Mouse (Mus musculus): ENCODE measurements at regions not wholly inside any gene's neighbourhood (a gene's known extent, or its start where the extent isn't known, plus 50 kb on each side); places are given as distances from the start of the nearest gene placed in this dataset.
A peak's percentile ranks its signal among the peaks of the same experiment; 100 is the strongest.

DNA sequence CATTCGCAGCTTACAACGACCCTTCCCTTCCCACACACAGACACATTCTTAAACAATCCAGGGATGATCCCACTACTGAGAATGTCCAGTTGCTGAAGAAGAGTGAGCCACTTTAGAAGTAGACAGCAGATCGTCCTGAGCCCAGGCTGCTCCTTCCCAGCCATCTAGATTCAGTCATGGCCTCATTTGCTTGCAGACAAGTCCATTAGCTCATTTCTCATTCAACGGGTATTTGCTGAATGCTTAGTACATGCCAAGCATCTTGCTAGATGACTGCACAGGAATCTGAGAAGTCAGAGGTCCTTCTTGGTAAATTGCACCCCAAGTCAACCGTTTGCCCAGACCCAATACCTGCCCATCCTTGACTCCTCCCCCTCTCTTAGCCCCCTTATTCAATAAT, 57.8 kb downstream of the Ier5 start:
- no peak for DNase-seq (ENCODE audit: low spot score)
- intact Hi-C loops (cut with DNase I) = no loop called here

DNA sequence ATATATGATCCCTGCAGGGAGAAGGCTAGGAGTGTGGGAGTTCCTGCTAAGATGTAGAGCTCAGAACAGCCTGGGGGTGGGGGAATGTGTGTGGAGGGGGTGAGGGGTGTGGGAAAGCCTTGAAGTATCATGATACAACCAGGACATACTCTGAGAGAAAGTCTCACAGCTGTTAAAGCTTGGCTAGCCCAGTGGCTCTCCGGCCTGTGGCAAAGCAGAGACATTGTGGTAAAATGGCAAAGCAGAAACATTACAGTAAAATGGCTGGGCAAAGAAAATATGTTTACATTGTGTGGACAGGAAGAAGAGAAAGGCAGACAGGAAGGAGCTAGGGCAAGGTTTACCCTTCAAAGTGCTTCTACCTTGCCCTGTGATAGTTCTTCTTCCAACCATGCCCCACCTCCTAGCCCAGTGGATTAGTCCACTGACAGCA, 58.5 kb downstream of the Ier5 start:
- no peak for DNase-seq (ENCODE audit: low spot score)
- intact Hi-C loops (cut with DNase I) = no loop called here

DNA sequence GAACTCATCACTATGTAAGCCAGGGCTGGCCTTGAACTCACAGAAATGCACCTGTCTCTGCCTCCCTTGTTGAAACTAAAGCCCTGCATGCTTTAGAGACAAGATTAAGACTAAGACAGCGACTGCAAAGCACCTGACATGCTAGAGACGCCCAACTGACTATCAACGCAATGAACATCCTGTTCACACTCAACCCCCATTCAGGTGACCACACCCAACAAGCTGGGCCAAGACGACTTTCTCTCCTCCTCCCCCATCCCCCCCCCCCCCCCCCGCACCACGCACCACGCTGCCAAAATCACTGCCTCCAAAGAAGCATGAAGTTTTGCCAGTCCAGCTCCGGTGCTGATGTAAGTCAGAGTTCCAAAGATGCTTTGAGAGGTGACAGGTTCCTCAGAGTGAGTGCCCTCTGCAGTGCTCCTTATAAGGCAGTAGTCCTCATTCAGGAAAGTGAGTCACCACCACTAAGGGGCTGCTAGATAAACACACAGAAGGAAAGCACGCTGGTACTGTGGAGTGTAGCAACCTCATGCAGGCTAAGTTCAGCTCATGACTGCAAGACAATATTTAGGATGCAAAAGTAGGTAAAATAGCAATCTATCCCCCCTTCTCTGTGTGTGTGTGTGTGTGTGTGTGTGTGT, 59.2 kb downstream of the Ier5 start:
- intact Hi-C loops (cut with DNase I) = no loop called here
- DNase-seq (ENCODE audit: low spot score) = no peak

DNA sequence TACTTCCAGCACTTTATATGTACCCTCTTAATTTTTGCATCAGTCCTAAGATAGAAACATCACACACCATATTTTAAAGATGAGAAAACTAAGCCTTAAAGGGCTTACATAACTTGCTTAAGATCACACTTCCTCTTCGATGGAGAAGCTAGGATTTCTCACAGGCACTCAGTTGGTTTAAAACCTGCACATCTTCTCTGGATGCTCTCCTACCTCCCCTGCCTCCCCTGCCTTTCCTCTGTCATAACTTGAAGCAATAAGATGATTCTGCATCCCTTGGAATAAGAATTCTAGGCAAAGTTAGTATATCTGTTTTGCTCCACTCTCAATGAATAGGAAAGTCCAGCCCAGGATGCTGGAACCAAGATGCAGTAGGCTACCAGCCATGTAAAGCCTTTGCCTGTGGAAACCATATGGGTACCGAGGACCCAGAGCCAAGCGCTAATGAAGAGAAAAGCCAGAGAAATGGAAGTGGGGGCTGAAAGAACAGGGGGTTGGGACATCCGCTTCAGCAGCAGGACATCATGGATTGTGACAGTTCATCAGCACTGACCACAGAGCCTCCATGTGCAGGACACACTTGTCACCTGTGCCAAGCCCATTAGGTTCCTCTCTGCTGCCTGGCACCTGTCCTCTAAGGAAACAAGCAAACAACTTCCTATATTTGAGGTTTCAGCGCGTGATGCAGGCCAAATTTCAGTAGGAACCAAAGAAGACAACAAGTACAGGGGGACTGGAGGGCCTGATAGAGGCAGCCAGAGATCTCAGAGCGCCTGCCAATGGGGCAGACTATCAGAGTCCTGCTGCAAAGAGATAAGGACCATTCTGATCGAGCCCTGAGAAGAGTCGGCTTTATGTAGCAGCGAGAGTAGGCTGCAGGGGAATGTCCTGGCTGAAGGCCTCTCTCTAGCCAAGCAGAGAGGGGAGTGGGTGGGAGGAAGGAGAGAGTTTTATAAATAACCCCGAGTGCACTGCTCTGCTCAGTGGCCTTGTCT, 60.5 kb downstream of the Ier5 start:
- intact Hi-C loops (cut with DNase I) = loop anchor here (10.0 kb wide), 1 partner anchor 496 kb away; no protein-coding TSS in a partner anchor
- DNase-seq (ENCODE audit: low spot score) = no peak

DNA sequence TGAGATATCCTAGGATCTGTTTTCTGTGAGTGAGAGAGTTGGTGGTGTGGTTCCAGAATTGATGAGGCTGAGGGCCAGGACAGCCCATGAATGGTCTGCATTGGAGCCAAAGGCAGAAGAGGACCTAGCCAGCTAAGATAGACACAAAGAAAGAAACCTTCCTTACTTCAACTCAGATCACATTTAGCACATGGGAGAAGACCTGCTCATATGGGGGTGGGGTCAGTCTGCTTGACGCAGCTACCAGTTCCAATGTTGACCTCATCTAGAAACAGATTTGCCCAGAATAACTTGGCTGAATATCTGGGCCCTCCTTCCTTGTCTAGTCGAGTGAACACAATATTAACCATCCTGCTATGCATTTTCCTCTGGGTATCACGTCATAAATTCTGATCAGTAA, 62.0 kb downstream of the Ier5 start:
- DNase-seq (ENCODE audit: low spot score) = no peak
- intact Hi-C loops (cut with DNase I) = loop anchor here (10.0 kb wide), 1 partner anchor 497 kb away; no protein-coding TSS in a partner anchor

DNA sequence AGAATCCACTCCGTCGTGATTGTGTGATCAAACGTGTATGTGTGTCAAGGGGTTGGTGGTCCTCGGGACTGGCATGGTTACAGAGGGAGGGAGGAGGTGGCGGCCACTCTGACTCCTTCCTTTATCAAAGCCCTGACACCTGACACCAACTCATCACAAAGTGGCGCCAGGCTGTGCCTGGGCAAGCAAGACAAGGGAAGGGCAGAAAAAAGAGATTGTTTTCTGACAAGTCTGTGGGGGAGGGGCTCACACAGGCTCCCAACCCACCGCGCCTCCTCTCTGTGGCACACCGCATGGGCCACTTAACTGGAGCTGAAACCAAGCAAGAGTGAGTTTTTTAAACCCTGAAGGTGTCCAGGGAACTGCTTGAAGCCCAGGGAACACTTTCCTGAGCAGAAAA, 68.5 kb downstream of the Ier5 start:
- intact Hi-C loops (cut with DNase I) = loop anchor here (10.0 kb wide), 1 partner anchor 504 kb away; no protein-coding TSS in a partner anchor
- DNase-seq (ENCODE audit: low spot score) = no peak

DNA sequence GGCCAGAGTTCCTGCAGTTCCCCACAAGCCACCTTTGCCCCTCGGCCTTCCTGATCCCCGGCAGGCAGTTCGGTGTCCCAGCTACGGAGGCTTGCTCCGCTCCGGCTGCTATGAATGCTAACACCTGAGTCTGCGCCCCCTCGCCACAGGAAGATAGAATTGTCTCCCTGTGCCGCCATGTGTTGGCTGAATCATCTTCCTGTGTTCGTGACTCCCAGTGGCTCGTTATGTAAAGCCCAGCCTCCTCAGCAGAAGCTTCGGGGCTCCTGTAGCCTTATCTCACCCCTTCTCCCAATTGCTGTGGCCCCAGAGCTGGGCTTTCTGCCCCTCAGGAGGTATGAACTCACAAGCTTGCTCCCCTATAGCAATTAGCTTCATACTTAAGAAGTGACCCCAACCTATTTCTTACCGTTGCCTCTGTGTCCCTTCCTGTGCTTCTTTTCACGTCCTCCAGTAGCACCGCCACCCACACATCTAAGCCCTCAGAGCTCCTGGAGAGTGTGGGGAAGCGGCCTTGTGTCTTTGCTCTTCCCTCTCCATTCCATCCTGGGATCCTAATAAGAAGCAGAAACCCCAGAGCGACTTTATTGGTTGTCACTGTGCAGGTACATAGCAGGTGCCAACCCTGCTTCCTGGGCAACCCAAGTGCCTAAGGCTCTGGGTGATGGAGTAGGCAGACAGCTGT, 70.1 kb downstream of the Ier5 start:
- no peak for DNase-seq (ENCODE audit: low spot score)
- intact Hi-C loops (cut with DNase I) = no loop called here

DNA sequence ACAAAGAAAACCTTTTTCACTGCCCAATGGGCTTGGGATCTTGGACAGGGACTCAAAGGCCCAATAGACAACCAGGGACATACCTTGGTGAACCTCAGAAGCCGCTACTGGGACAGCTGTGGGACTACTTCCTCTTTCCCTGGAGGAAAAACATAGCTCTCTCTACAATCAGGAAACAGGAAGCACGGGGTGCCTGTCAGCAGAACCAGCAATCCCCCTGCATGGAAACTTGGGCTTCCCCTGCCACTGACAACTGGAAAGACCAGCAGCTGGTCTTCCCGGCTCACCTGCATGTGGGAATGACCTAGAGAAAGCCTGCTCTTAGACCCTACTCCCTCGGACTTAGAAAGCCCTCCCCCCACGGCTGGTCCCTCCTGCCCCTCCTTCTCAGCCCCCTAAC, 70.7 kb downstream of the Ier5 start:
- DNase-seq (ENCODE audit: low spot score) = no peak
- intact Hi-C loops (cut with DNase I) = no loop called here

DNA sequence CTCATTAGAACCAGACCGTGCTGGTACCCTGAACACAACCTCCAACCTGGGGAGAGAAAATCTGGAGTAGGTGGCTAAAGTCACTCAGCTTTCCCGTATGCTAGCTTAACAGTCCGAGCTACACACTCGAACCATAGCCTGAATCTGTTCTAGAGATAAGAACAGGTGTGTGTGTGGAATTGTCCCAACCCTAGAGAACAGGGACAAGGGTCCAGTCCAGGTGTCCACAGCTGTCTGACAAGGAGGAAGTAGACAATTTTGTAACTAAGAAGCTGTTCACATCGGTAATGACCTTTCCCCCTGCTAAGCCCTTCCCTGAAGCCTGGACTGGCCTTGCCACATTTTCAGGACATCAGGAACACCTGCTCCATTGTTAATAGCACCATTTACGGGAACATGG, 71.3 kb downstream of the Ier5 start:
- intact Hi-C loops (cut with DNase I) = no loop called here
- DNase-seq (ENCODE audit: low spot score) = no peak

DNA sequence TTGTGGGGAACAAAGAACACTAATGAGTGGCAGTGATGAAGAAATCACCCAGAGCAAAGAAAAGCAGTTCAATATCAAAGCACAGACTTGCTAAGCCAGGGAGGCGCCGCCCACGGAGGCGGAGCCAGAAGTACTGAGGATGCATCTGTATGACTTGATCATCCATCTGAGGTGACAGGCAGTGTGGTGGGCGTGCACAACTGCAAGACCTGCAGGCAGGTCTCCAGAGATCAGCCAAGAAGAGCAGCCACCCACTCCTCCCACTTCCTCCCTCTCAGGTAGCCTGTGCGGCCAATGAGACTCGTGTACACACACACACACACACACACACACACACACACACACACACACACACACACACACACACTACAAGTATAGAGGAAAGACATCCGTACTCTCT, 71.9 kb downstream of the Ier5 start:
- intact Hi-C loops (cut with DNase I) = no loop called here
- DNase-seq (ENCODE audit: low spot score) = no peak

DNA sequence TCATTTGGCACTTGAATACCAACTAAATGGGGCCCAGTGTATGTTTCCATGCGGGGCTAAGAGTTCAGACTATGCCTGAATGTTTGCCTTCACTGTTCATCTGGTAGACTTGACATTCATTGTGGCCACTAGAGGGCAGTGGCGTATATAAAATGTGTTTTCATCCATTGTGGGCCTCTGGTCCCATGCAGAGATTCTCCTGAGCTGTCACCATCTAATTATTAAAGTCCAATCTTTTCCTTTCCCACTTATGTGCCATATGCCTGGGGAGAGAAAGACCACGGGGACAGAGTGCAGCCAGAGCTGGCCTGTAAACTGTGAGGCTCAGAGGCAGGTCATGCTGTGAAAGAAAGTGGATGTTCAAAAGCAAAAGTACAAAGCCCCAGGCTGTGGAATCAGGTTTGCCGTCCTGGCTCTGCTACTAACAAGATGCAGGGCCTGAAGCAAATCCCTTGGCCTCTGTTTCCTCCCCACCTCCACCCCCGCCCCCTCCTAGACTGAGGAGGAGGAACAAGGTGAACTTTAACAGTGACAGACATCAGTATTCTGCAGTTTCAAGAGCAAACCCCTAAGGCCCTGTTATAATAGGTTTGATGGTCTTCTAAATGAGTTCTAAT, 73.5 kb downstream of the Ier5 start:
- no peak for DNase-seq (ENCODE audit: low spot score)
- intact Hi-C loops (cut with DNase I) = loop anchor here (1.0 kb wide), 2 partner anchors 192 to 255 kb away; no protein-coding TSS in a partner anchor

DNA sequence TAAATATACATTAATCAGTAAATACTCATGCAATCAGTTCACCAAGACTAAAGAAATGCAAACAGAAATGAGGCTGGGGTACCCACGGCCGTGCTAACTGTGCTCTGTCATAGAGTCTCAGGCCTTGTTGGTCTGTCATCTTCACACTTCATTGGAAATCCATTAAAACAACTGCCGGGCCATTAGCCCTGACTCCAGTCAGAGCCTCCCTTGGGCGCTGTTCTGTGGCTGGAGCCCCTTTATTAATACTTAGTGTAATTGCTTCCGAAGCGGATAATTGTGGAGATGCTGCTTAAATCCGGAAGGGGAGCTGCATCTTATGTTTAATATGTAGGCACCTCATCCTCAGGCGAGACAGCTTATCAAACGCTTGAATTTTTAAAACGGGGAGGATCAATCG, 76.1 kb downstream of the Ier5 start:
- DNase-seq (ENCODE audit: low spot score) = no peak
- intact Hi-C loops (cut with DNase I) = no loop called here

DNA sequence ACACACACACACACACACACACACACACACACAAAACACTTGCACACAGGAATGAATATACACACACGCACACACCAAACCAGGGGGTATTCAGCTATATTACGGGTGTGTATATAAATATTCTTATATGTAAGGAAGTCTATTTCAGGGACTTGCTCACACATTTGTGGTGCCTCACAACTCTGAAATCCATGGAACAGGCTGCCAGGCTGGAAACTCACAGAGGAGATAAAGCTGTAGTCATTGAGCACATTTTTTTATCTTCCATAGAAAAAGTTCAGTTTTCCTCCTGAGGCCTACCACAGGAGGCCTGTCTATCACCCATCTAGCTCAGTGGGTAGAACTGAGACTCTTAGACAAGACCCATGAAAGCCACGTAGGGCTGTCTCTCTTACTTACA, 83.8 kb downstream of the Ier5 start:
- intact Hi-C loops (cut with DNase I) = no loop called here
- DNase-seq (ENCODE audit: low spot score) = no peak

DNA sequence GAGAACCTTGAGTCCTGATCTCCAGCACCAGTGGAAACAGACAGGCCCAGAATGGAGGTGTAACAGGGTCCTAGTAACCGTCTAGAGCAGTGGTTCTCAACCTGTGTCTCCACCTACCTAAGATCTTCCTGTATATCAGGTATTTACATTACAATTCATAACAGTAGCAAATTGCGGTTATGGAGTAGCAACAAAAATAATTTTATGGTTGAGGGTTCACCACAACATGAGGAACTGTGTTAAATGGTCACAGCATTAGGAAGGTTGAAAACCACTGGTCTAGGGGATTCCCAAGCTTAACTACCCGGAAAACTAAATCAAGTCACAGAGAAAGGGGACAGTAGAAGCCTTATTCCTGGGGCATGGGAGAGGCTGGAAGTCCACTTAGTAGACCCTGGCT, 84.5 kb downstream of the Ier5 start:
- intact Hi-C loops (cut with DNase I) = no loop called here
- no peak for DNase-seq (ENCODE audit: low spot score)

DNA sequence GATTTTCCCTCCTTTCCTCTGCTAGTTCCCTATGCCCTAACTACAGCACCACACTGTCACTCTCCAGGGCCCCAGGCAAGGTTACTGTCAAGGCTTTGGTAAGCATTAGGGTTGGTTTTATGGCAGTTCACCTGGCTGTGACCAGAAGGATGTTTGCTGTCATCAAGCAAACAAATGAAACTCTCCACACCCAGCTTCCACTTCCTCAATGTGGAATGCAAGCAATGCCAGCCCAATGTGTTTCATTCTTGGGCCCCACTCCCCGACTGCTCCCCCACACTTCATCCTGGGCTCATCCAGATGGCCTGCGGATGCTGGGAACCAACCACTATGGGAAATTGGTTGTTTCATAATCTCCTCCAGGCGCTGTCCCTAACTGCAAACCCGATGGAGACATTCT, 85.7 kb downstream of the Ier5 start:
- DNase-seq (ENCODE audit: low spot score) = no peak
- intact Hi-C loops (cut with DNase I) = no loop called here

DNA sequence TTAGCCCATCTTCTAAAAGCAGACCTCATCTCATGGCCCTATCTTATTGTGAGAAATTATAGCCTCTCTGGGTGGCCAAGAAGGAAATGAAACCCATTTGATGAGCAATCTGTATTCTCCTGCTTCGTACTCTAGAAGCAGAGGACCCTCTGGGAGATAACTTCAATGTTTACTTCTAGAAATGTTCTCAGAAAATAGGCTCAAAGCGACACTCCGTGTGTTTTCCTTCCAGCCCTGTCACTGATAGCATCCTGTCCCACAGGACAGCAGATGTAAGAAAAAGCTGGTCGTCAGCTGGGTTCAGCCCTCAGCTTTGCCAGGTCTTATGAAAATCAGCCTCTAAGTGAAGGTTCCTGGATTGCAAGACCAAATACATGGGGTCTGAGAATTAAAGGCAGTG, 86.1 kb downstream of the Ier5 start:
- DNase-seq (ENCODE audit: low spot score) = no peak
- intact Hi-C loops (cut with DNase I) = no loop called here

DNA sequence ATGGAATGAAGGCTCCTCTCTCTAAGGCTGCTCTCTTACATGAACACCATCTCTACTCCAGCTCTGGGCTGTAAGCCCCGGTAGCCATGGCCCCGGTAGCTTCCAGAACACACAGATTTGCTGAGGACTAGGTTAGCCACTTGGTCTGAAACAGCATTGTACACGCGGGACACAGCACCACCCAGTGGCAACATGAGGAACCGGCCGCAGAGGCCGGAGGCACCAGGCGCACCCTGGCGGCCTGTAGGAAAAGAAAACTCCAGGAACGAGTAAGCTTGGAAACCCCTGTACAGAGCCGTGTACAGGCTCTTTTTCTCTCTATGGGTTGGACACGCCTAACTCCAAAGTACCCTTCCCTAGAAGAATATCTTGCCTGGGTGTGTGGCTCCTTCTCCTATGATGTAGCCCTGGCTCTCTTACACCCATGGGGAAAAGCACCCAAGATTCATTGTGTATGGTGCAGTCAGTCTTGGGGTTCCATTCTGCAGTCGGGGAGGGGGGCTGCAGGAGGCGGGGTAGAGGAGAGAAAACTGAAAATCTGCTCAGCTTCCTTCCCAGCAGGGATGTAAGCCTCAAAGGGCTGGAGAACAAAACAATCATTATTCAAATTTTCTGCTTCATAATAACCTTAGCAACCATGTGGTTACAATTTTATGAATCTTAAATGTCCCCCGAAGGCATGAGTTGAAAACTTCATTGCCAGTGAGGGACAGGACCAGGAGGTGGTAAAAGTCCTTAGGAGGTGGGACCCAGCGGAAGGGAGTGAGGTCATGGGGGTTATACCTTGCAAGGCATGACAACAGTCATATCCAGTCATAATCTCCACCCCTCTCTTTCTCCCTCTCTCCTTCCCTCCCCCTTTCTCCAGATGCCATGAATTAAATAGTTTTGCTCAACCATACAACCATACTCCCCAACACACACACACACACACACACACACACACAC, 92.6 kb downstream of the Ier5 start:
- peak; percentile 69 for DNase-seq (ENCODE audit: low spot score)
- intact Hi-C loops (cut with DNase I) = loop anchor here (1.0 to 5.0 kb wide), 3 partner anchors 116 to 725 kb away; no protein-coding TSS in a partner anchor

DNA sequence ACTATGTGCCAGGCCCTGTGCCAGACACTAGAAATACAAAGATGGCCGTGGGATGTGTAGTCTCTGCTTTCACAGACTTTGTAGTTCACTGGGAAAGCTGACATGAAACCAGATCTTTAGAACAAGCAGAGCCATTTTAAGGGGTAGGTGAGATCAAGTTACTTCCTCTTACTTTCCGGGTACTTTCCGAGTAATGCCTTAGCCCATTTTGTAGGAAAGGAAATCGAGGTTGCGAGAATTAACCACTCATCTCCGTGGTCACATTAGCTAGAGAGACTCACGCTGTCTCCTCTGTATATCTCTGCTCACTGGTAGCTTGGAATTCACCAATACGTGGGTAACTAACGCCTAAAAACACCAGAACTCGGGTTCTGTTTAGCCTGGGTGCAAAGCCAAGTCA, 93.3 kb downstream of the Ier5 start:
- intact Hi-C loops (cut with DNase I) = loop anchor here (1.0 to 5.0 kb wide), 3 partner anchors 115 to 724 kb away; no protein-coding TSS in a partner anchor
- DNase-seq (ENCODE audit: low spot score) = no peak

DNA sequence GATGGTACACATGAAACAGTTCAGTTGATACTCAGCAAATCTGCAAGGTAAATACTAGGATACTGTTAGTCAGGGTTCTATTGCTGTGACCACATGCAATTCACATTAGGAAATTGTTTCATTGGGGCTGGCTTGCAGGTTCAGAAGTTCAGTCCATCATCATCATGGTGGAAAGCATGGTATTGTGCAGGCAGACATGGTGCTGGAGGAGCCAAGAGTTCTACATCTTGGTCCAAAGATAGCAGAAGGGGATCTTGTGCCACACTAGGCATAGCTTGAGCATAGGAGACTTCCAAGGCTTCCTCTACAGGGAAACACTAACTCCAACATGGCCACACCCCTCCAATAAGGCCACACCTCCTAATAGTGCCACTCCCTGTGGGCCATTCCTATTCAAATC, 99.1 kb downstream of the Ier5 start:
- DNase-seq (ENCODE audit: low spot score) = no peak
- intact Hi-C loops (cut with DNase I) = no loop called here
